Mouse (Mus musculus): ENCODE results near the gene Ahcyl2. TPM values are rescaled to one million over a fixed set of nuclear protein-coding genes. Genes with fewer than 3 reads are reported as not detected.

Gene Ahcyl2
- total RNA-seq, 2 experiments from 2014 or later = 19.6 to 74.5 TPM

DNA sequence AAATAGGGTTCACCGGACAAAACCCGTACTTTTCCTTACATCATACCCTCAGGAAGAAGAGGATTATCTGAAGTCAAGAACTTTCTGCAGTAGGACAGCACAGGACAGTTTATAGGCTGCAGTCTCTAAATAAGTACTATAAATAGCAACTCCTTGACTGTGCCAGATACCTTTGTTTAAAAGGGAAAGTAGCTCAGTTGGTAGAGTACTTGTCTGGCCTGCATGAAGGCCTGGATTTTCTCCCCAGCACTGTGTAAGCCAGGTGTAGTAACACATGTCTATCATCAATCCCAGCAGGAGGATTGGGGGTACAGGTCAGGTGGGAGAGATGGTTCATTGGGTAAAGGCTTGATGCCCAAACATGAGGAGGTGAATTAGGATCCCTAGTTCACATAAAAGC is 114.1 kb downstream of the Ahcyl2 start:
- no peak for ATAC-seq (replicated peaks; ENCODE audit: low FRiP score, low TSS enrichment, poor library complexity, severe bottlenecking)

DNA sequence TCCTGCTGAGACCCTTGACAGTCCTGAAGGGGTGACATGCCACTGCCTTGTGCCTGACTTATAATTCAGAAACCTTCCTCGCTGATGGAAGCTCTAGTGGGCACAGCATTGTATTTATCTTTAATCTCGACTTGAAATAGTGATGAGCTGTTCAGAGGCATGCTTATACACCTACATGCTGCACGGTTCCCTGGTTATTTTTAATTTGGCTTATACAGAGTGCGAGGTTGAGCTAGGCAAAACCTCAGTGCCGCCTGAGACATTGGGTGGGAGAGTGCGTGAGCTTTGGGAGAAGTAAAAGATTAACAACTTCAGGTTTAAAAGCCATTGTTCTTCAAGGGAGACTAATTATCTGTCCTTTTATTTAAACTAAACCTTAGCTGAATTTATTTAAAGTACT is 115.1 kb downstream of the Ahcyl2 start:
- ATAC-seq (replicated peaks; ENCODE audit: low FRiP score, low TSS enrichment, poor library complexity, severe bottlenecking) = no peak

DNA sequence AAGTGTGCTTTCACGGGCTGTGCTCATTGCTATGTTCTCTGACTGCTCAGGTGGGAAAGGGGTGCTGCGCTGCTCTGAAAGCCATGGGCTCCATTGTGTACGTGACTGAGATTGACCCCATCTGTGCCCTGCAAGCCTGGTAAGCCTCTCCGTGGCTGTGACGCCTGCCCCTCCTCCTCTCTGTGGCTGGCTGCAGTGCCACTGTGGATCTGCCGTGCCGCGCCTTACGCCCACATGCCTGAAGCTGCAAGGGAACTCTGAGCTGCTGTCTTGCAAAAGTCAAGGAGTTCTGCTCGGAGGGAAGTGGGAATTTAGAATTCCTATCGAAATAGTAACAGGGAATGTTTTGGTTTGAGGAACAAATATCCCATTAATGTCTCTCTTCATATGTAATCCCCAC is 123.3 kb downstream of the Ahcyl2 start:
- ATAC-seq (replicated peaks; ENCODE audit: low FRiP score, low TSS enrichment, poor library complexity, severe bottlenecking) = no peak

DNA sequence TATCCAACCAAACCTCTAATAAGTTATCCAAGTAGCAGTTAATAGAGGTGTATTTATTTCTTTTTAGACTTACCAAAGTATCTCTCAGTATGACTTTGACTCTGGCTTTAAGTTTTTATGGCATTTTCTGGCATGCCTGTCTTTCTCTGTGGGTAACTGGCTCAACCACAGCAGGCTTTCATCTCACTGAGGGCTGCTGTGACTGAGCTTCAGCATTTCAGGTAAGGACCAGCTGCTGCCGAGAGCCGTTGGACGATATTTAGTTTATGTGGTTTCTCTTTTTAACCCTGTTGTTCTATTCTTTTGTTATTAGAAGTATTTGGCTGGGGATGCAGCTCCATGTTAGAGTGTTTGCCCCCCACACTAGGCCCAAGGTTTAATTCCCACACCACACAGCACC is 129.2 kb downstream of the Ahcyl2 start:
- ATAC-seq (replicated peaks; ENCODE audit: low FRiP score, low TSS enrichment, poor library complexity, severe bottlenecking) = no peak

DNA sequence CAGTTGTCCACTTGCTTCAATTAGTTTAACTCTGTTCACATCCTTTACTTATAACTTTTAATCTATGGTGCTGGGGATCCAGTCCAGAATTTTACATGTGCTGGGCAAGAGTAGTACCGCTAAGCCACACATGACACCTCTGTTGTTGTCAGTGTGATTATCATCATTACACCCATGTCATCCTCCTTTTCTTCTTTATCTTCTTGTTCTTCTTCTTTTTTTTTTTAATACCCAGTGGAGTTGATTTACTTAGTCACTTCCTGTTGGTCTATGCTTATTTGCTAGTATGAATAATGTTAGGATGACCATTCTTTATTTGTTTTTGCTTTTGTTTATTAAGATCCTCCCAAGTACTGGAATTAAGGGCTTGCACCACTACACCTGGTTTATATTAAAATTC is 133.6 kb downstream of the Ahcyl2 start:
- ATAC-seq (replicated peaks; ENCODE audit: low FRiP score, low TSS enrichment, poor library complexity, severe bottlenecking) = no peak

DNA sequence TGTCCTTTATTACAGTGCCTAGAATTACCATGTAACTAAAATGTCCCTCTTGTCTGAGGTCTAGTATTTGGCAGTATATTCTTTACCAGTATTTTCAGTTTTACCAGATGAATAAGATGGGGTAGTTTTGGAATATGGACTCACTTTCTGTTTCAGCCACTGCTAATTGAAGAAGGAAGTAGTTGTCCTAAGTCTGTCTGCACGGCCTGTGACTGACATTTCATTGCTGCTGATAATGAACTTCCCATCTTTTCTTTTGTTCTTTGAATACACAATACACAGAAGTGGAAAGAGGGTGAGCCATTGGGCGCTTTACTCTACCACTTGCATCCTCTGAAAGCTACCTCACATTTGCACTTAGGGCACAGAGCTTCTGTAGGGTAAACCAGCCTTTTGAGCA is 134.4 kb downstream of the Ahcyl2 start:
- ATAC-seq (replicated peaks; ENCODE audit: low FRiP score, low TSS enrichment, poor library complexity, severe bottlenecking) = no peak

DNA sequence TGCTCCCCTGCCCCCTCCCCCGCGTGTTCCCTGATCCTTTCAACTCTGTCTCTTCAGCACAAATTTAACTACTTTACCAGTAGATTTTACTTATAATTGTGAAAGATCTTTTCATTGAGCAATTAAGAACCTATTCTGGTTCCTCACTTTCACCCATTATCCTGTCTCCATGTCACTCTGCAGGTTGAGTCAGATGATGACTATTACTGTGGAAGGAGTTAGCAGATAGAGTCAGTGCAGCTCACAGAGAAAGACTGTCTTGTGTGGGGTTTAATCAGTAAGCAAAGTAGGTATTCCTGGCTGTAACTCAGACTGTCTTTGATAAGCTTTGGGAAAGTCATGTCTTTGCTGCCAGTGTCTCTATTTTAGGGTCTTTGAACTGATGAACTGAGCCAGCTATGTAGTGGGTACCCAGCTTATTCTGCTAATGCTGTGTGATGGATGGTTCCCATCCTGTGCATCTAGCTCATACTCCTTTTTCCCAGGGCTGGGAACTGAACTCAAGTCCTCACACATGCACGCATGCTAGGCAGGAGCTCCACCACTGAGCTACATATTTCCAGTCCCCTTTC is 135.6 kb downstream of the Ahcyl2 start:
- ATAC-seq (replicated peaks; ENCODE audit: low FRiP score, low TSS enrichment, poor library complexity, severe bottlenecking) = no peak

DNA sequence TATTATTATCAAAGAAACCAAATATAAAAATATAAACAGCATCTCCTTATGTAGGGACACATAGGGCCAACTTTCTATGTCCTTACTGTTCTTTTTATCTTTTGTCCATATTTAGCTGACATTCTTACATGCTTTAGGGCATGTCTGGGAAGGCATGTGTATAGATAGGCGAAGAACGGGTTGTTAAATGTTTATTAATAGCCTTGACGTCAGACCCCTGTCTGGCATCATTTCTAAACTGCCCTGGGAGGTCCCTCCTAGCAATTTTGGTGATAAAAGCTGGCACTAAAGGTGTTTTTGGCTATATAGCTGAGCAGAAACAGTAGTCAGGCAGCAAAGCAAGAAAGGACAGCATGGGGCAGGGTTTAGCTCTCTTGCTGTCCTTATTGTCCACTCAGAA is 136.5 kb downstream of the Ahcyl2 start:
- no peak for ATAC-seq (replicated peaks; ENCODE audit: low FRiP score, low TSS enrichment, poor library complexity, severe bottlenecking)

DNA sequence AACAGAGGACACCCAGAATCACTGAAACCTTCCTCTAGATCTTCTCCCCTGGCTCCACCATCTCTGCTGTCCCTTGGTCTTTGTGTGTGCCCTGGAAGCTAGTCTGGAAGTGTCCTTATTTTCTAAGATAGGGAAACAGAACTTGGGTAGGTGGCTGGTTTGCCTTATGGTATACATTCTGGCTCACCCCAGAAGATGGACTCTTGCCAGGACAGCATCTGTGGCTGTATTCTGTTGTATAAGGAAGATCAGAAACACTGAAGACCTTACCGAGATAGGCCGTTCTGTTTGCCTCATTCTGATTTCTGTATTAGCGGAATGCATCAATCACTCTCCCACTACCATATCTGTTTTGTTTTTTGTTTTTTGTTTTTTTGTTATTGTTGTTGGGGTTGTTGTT is 142.8 kb downstream of the Ahcyl2 start:
- ATAC-seq (replicated peaks; ENCODE audit: low FRiP score, low TSS enrichment, poor library complexity, severe bottlenecking) = no peak

DNA sequence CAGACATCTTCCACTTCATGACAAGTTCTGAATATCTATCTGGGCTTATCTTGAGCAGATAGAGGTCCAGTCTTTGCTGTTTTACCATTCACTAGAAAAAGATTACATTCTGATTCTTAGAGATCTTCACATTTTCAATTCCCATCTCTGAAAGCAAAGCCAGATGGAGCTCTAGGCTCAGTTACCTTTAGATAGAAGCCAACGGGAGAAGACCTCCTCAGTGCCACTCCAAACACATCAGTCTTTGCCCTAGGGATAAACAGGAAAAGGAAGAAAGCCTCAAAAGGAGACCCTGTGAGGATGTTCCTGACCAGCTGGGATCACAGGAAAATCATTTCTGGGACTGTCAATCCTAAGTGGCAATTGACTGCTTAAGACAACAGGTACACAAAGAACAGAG is 145.9 kb downstream of the Ahcyl2 start:
- no peak for ATAC-seq (replicated peaks; ENCODE audit: low FRiP score, low TSS enrichment, poor library complexity, severe bottlenecking)

DNA sequence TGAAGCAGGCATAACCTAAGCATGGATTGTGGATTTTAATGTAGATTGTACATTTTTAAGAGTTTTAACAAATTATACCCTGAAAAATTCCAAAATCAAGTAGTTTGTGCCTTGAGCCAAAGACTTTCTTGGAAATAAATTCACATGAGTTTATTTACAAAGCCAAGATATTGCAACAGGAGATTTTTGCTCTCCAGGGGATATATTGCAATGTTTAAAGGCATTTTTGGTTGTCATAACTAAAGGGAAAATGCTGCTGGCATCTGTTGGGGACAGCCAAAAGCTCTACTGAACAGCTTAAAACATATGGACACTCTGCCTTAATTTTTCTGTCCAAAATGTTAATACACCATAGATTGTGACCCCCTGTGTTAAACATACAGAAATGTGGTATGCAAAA is 146.3 kb downstream of the Ahcyl2 start:
- ATAC-seq (replicated peaks; ENCODE audit: low FRiP score, low TSS enrichment, poor library complexity, severe bottlenecking) = no peak

DNA sequence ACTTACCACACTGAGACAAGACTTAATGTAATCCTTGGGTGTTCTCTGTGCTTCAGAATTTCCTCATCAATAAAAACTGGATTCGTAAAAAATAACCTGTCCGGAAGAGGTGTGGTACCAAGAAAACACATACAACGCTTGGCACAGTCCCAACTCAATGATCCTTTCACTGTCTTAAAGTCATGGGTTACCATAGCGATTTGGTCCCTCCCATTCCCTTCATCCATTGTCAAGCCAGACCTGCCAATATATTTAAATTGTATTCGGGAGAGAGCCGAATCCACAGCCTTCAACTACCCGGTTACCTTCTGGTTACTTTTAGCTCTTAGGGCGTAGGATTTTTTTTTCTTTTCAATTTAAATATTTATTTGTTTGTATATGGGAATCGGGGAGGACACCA is 148.0 kb downstream of the Ahcyl2 start:
- no peak for ATAC-seq (replicated peaks; ENCODE audit: low FRiP score, low TSS enrichment, poor library complexity, severe bottlenecking)

DNA sequence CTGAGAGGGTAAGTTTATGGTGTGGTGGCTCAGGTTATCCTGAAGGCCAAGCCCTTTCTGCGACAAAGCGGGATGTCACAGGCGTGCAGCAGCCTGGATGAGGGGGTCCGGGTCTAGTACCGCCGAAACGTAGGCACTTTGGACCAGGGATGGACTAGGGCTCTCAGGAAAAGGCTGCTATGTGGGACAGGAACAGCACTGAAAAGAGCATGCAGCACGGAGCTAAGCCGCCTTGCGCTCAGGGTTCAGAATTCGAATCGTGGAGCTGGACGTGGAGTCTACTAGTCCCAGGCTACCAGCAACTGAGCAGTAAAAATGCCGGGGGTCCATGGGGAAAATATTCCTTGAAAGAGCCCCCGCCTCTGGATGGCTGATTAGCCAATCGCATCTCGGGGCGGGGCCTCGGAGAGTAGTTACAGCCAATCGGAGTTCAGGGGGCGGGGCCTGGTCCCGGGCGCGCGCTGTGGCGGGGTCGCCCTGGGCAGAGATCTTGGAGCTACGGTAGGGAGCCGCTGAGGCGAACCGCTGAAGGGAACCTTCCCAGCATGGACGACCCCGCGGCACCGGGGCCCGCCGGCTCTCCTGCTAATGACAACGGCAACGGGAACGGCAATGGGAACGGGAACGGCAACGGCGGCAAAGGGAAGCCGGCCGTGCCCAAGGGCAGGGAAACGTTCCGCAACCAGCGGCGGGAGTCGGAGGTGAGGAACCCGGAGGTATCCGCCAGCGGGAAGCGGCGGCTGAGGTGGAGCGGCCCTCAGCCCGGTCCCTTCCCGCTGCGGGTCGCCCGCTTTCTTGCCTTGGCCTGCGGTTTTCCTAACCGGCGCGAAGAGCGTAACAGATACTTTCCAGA is 148.9 kb downstream of the Ahcyl2 start, which contains the start of gene Strip2:
Strip2 (plus strand) TSS at position 483 of the 853 bp plus-strand sequence.
- peak; percentile 98 for ATAC-seq (replicated peaks; ENCODE audit: low FRiP score, low TSS enrichment, poor library complexity, severe bottlenecking)

DNA sequence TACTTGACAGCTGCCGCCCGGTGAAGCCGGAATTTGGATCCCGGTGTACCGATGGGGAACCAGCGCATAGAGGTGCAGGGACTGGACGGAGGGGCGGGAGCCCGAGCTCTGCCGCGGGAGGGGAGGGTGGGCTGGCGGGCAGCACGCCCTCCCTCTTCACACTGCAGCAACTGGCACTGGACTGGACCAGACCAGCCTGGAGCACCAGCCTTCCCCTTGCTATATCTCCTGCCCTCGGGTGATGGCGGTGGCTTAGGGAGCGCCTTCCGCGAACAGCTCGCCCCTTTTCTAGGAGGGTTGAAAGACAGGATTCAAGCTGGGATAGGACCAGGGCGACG is 149.5 kb downstream of the Ahcyl2 start:
- ATAC-seq (replicated peaks; ENCODE audit: low FRiP score, low TSS enrichment, poor library complexity, severe bottlenecking) = peak; percentile 32; the same call in 1 of the 2 replicates

DNA sequence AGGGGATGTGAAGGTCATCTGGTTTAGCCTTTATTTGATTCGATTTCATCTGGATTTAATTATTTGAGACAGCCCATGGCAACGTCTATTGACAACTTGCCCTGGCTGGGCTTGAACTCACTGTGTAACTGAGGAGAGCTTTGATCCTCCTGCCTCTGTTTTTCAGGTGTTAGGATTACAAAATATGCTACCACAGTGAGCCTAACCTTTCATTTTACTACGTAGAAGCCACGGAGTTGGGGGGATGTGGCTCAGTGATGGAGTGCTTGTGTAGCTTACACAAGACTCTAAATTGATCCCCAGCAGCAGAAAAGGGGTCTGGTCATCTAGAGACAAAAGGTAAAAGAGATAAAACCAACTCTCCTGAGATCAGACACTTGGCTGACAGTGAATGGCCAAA is 150.1 kb downstream of the Ahcyl2 start:
- ATAC-seq (replicated peaks; ENCODE audit: low FRiP score, low TSS enrichment, poor library complexity, severe bottlenecking) = no peak

DNA sequence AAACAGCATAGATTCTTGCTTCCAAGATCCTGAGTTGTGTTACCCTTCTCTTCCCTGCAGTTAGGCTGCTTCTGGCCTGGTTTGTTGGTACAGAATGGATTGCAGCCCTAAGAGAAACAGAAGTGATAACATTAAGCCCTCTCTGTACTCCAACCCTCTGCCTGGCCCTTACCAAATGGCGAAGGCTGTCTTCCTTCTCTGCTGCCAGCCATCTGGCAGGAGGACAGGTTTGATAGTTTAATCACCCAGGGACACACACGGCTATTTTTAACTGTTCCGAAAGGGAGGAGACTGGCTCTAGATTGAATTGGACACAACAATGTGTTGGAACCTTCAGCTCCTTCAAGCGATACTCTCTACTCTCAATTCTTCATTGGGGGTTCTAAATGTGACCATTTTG is 155.7 kb downstream of the Ahcyl2 start:
- ATAC-seq (replicated peaks; ENCODE audit: low FRiP score, low TSS enrichment, poor library complexity, severe bottlenecking) = peak; percentile 98

DNA sequence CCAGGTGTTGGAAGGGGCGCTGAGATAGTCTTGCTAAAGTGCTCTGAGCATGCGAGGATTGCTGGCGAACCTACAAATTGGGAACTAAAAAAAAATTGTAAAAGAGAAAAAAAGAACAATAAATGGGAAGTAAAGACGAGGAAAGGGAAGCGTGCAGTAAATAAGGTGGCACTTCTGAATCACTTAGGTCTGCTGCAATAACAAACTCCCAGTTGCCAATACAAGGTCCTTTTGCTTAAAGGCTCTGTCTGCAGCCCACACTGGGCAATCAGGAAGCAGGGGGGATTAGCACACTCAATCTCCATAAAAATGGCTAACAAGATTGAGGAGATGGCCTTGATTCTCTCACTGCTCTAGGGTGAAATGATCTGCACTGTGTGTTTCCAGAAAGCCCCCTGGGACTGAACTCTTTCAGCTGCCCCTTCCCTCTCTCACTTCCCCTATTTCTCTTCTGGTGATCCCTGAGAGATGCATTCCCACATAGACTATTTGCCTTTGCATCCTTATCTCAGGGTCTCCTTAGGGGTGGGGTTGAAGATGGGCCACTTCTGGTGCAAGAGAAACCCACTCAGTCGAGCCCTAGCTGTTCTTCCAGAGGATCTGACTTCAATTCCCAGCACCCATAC is 157.9 kb downstream of the Ahcyl2 start:
- no peak for ATAC-seq (replicated peaks; ENCODE audit: low FRiP score, low TSS enrichment, poor library complexity, severe bottlenecking)

DNA sequence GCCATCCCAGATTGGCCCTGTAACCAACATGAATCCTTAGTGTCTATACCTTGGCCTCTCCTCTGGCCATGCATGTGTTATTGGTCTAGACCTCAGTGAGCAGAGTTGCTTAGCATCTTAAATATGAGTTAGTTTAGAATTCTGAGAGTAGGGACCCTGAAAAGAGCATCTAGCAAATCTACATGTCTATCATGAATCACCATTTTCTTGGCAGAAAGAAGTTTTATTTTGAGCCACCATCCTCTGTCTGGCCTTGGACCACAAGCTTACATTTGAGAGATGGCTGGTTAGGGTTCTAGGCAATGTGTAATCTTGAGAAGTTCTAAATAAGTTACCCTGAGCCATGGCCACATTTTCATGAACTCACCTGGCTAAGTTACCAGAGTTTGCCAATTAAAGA is 162.3 kb downstream of the Ahcyl2 start:
- ATAC-seq (replicated peaks; ENCODE audit: low FRiP score, low TSS enrichment, poor library complexity, severe bottlenecking) = no peak

DNA sequence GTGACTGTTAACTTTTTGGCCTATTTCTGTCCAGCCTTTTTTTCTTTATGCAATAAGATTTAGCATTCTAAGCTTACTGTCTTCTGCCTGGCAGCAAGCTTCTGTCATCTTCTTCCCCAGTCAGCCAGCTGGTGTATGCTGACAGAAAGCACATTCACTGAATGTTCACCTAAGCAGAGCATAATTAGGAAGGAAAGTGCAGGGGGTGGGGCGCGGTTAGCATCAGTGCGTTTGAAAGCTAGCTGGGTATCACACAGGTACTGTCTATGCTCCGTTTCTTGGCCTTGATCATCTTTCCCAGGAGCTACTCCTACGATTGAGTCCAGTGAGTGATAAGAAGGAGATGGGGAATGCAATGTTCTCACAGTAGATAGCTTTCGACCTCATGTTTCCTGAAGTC is 162.9 kb downstream of the Ahcyl2 start:
- ATAC-seq (replicated peaks; ENCODE audit: low FRiP score, low TSS enrichment, poor library complexity, severe bottlenecking) = no peak

DNA sequence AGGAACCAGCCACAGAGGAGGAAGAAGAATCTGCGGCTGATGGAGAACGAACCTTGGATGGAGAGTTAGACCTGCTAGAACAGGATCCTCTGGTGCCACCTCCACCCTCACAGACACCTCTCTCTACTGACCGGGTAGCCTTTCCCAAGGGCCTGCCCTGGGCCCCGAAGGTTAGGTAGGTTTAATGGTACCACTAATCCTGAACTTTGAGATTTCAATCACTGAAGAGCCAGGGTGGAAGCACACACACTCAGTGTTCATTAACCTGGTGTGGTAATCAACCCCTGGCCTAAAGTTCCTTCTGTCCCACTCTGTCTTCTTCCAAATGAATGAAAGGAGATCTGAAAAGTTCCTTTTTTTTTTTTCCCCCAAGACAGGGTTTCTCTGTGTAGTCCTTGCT is 163.4 kb downstream of the Ahcyl2 start:
- no peak for ATAC-seq (replicated peaks; ENCODE audit: low FRiP score, low TSS enrichment, poor library complexity, severe bottlenecking)

DNA sequence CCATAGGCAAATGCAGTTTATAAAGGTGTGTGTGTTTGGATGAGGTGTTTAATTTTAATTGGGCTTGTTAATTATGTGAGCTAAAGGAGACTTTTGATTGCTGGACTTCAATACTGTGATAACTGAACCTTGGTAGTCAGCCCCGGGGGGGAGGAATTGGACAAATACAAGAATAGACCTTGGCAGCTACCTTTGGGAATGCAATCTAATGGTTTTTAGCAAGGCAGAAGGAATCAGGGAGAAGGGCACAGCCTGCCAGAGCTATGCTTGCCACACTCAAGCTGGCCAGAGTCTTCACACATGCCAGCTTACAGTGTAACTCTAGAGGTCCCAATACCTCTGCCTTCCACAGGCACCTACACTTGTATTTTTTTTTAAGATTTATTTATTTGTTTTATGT is 167.9 kb downstream of the Ahcyl2 start:
- no peak for ATAC-seq (replicated peaks; ENCODE audit: low FRiP score, low TSS enrichment, poor library complexity, severe bottlenecking)
